Mouse (Mus musculus) midbrain, embryonic 13.5 days (tissue): ENCODE data around the gene Slc35e3. TPM values are rescaled to one million over a fixed set of nuclear protein-coding genes. Genes with fewer than 3 reads are reported as not detected.
"Not testable (repeated sequence)": the region's sequence is repeated elsewhere in the genome, so short reads cannot be mapped to it uniquely, and the experiment has no call there.

Experiments
- ATAC-seq: fragments of 200-750 bp; cut with Nextera tagmentation; 2 replicates; pipeline ENCODE4 v1.8.0; 2017; ENCODE audit warnings: mild to moderate bottlenecking, moderate TSS enrichment, moderate library complexity
- H3K27ac ChIP-seq: fragments of 300-500 bp; sonication (generic); 2 replicates; pipeline ENCODE4 v1.5.1; 2015; ENCODE audit warnings: inconsistent platforms, mild to moderate bottlenecking, moderate library complexity
- H3K27me3 ChIP-seq: fragments of 300-500 bp; sonication (generic); 2 replicates; pipeline ENCODE4 v1.6.1; 2015; ENCODE audit warnings: mild to moderate bottlenecking, inconsistent platforms
- H3K36me3 ChIP-seq: fragments of 300-500 bp; sonication (generic); 2 replicates; pipeline ENCODE4 v1.6.1; 2015; ENCODE audit warnings: mild to moderate bottlenecking, inconsistent platforms
- H3K4me1 ChIP-seq: fragments of 300-500 bp; sonication (generic); replicated peaks from 2 replicates; pipeline ENCODE4 v1.6.1; 2015; ENCODE audit warnings: inconsistent platforms
- H3K4me2 ChIP-seq: fragments of 300-500 bp; sonication (generic); replicated peaks from 2 replicates; pipeline ENCODE4 v1.6.1; 2015; ENCODE audit warnings: moderate library complexity, mild to moderate bottlenecking, inconsistent platforms
- H3K4me3 ChIP-seq: fragments of 300-500 bp; sonication (generic); replicated peaks from 2 replicates; pipeline ENCODE4 v1.5.1; 2015; ENCODE audit warnings: mild to moderate bottlenecking, inconsistent platforms
- H3K9ac ChIP-seq: fragments of 300-500 bp; sonication (generic); replicated peaks from 2 replicates; pipeline ENCODE4 v1.6.1; 2015; ENCODE audit warnings: mild to moderate bottlenecking, inconsistent platforms
- H3K9me3 ChIP-seq: fragments of 300-500 bp; sonication (generic); 2 replicates; pipeline ENCODE4 v1.6.1; 2016; ENCODE audit warnings: mild to moderate bottlenecking, inconsistent platforms
- WGBS: fragments of 180-500 bp; shearing (Covaris S2); methylation state at CpG from one replicate; pipeline ENCODE4 v1.1.7; 2015; 5-methylcytosine and 5-hydroxymethylcytosine counted together
- polyA plus RNA-seq: library from polyadenylated mRNA; unstranded; fragments of >200 nt; fragmentation: Nextera tagmentation; extraction: Ambion mirVana; gene quantifications from 2 replicates; pipeline ENCODE4 v1.2.1, GENCODE M21; 2015

Gene Slc35e3
- polyA plus RNA-seq, 1 experiment from 2014 or later, result 33.1 TPM

GRCm38 (mm10) chr10:117738928-117739647, 7.1 kb downstream of the Slc35e3 start:
- Histone ChIP-seq H3K4me1 (peaks cover 9% of the 10 kb centered on the region), H3K9ac (no peak overlapping the region), H3K36me3 (peaks cover 56% of the 10 kb centered on the region), H3K9me3 (no peaks in the 10 kb centered on the region), H3K27ac (no peak overlapping the region), H3K4me3 (no peak overlapping the region), H3K27me3 (no peaks in the 10 kb centered on the region), H3K4me2 (no peak overlapping the region)
- WGBS, result 90% methylated on average over 15 of the region's 15 CpGs
- ATAC-seq, result no peak

- Histone ChIP-seq H3K9ac (no peak overlapping the region), H3K36me3 (peaks cover 56% of the 10 kb centered on the region), H3K27ac (no peak overlapping the region), H3K4me1 (peaks cover 2% of the 10 kb centered on the region), H3K4me3 (no peak overlapping the region), H3K27me3 (no peaks in the 10 kb centered on the region), H3K4me2 (no peak overlapping the region), H3K9me3 (no peaks in the 10 kb centered on the region)
- 82% methylated on average over 13 of the region's 13 CpGs for WGBS
- ATAC-seq, result no peak
Observed at GRCm38 (mm10) chr10:117738140-117738921, 7.8 kb downstream of the Slc35e3 start.

- not testable (repeated sequence) for H3K27me3 ChIP-seq, H3K27ac ChIP-seq, H3K4me1 ChIP-seq, H3K4me2 ChIP-seq, H3K9ac ChIP-seq, H3K9me3 ChIP-seq, H3K4me3 ChIP-seq, ATAC-seq
- peaks cover 60% of the 10 kb centered on the region for H3K36me3 ChIP-seq
- 94% methylated on average over 8 of the region's 8 CpGs for WGBS
Observed at GRCm38 (mm10) chr10:117737498-117737897, 8.7 kb downstream of the Slc35e3 start.

- H3K27ac ChIP-seq, result no peak overlapping the region
- H3K4me3 ChIP-seq, result no peak overlapping the region
- no peaks in the 10 kb centered on the region for H3K4me1 ChIP-seq
- no peaks in the 10 kb centered on the region for H3K27me3 ChIP-seq
- H3K9me3 ChIP-seq, result no peaks in the 10 kb centered on the region
- peaks cover 60% of the 10 kb centered on the region for H3K36me3 ChIP-seq
- no peak for ATAC-seq
- 80% methylated on average over 4 of the region's 4 CpGs for WGBS
- H3K9ac ChIP-seq, result no peak overlapping the region
- no peak overlapping the region for H3K4me2 ChIP-seq
Observed at GRCm38 (mm10) chr10:117737075-117737474, 9.1 kb downstream of the Slc35e3 start.

- no peaks in the 10 kb centered on the region for H3K4me1 ChIP-seq
- no peak overlapping the region for H3K9ac ChIP-seq
- 89% methylated on average over 5 of the region's 5 CpGs for WGBS
- H3K4me2 ChIP-seq, result no peak overlapping the region
- H3K27me3 ChIP-seq, result no peaks in the 10 kb centered on the region
- H3K36me3 ChIP-seq, result peaks cover 60% of the 10 kb centered on the region
- ATAC-seq, result no peak
- no peaks in the 10 kb centered on the region for H3K9me3 ChIP-seq
- H3K27ac ChIP-seq, result no peak overlapping the region
- H3K4me3 ChIP-seq, result no peak overlapping the region
Observed at GRCm38 (mm10) chr10:117736573-117736972, 9.6 kb downstream of the Slc35e3 start.

- H3K9me3 ChIP-seq, H3K4me3 ChIP-seq, H3K9ac ChIP-seq, H3K27ac ChIP-seq, H3K4me1 ChIP-seq, H3K4me2 ChIP-seq, H3K27me3 ChIP-seq, ATAC-seq: not testable (repeated sequence)
- WGBS, result 94% methylated on average over 12 of the region's 12 CpGs
- H3K36me3 ChIP-seq, result peaks cover 49% of the 10 kb centered on the region
Observed at GRCm38 (mm10) chr10:117735396-117735795, 10.8 kb downstream of the Slc35e3 start.

- not testable (repeated sequence) for H3K4me3 ChIP-seq, ATAC-seq
Observed at GRCm38 (mm10) chr10:117734104-117734852, 11.9 kb downstream of the Slc35e3 start.

GRCm38 (mm10) chr10:117733626-117734025, 12.5 kb downstream of the Slc35e3 start:
- ATAC-seq, result not testable (repeated sequence)
- whole genome bisulfite sequencing, result 88% methylated on average over 8 of the region's 8 CpGs

More at GRCm38 (mm10) chr10:117734104-117734852, 11.9 kb downstream of the Slc35e3 start:
- WGBS, result 91% methylated on average over 9 of the region's 10 CpGs
- not testable (repeated sequence) for H3K27ac ChIP-seq, H3K27me3 ChIP-seq, H3K9ac ChIP-seq, H3K4me1 ChIP-seq, H3K9me3 ChIP-seq, H3K4me2 ChIP-seq
- H3K36me3 ChIP-seq, result peaks cover 38% of the 10 kb centered on the region

GRCm38 (mm10) chr10:117732962-117733592, 13.1 kb downstream of the Slc35e3 start:
- H3K9ac ChIP-seq, result no peak overlapping the region
- no peaks in the 10 kb centered on the region for H3K4me1 ChIP-seq
- WGBS, result 91% methylated on average over 14 of the region's 14 CpGs
- H3K9me3 ChIP-seq, result no peaks in the 10 kb centered on the region
- no peak for ATAC-seq
- peaks cover 26% of the 10 kb centered on the region for H3K36me3 ChIP-seq
- H3K27me3 ChIP-seq, result no peaks in the 10 kb centered on the region
- H3K4me2 ChIP-seq, result no peak overlapping the region
- H3K4me3 ChIP-seq, result no peak overlapping the region
- H3K27ac ChIP-seq, result no peak overlapping the region

More at GRCm38 (mm10) chr10:117733626-117734025, 12.5 kb downstream of the Slc35e3 start:
- not testable (repeated sequence) for H3K4me2 ChIP-seq, H3K27me3 ChIP-seq, H3K27ac ChIP-seq, H3K9me3 ChIP-seq, H3K4me3 ChIP-seq, H3K4me1 ChIP-seq, H3K9ac ChIP-seq
- peaks cover 31% of the 10 kb centered on the region for H3K36me3 ChIP-seq

- 95% methylated on average over 5 of the region's 5 CpGs for WGBS
- Histone ChIP-seq H3K36me3 (peaks cover 18% of the 10 kb centered on the region), H3K4me2 (no peak overlapping the region), H3K27me3 (no peaks in the 10 kb centered on the region), H3K4me1 (no peaks in the 10 kb centered on the region), H3K27ac (no peak overlapping the region), H3K4me3 (no peak overlapping the region), H3K9ac (no peak overlapping the region), H3K9me3 (no peaks in the 10 kb centered on the region)
- no peak for ATAC-seq
Observed at GRCm38 (mm10) chr10:117732184-117732583, 14.0 kb downstream of the Slc35e3 start.

GRCm38 (mm10) chr10:117731244-117732101, 14.7 kb downstream of the Slc35e3 start:
- Histone ChIP-seq H3K27me3 (no peaks in the 10 kb centered on the region), H3K9ac (no peak overlapping the region), H3K36me3 (peaks cover 11% of the 10 kb centered on the region), H3K4me3 (no peak overlapping the region), H3K4me1 (no peaks in the 10 kb centered on the region), H3K27ac (no peak overlapping the region), H3K4me2 (no peak overlapping the region), H3K9me3 (no peaks in the 10 kb centered on the region)
- no peak for ATAC-seq
- 63% methylated on average over 15 of the region's 15 CpGs for WGBS
